Mouse (Mus musculus): ENCODE measurements around the gene Rsrc1.
A peak's percentile ranks its signal among the peaks of the same experiment; 100 is the strongest.
"Not testable (repeated sequence)": the region's sequence is repeated elsewhere in the genome, so short reads cannot be mapped to it uniquely, and the experiment has no call there.

The Rsrc1 gene

GRCm38 (mm10) chr3:66985539-66986286 is 4.5 kb downstream of the Rsrc1 start:
- peak; percentile 59 to 73 for DNase-seq (ENCODE audit: low spot score in 2 of 2)

- no peak for DNase-seq (ENCODE audit: low spot score in 2 of 2)
Observed at GRCm38 (mm10) chr3:66986287-66986560, 5.0 kb downstream of the Rsrc1 start.

DNA sequence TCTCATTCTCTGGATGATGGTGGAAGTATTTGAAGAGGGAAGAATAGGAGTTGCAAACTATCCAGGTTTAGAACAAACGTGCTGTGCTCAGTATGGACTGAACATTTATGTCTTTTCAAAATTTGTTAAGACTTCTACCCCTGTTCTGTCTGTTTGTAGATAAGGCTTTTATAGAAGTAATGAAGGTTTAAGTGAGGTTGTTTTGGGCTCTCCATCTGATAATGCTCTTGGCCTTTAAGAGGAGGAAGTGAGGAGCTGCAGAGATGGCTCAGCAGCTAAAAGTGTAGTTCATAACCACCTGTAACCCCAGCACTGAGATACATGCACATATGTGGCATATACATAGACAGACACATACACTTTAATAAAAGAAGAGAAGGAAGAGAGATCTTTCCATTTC is 15.6 kb downstream of the Rsrc1 start:
- DNase-seq (ENCODE audit: low spot score in 2 of 2), result no peak

DNA sequence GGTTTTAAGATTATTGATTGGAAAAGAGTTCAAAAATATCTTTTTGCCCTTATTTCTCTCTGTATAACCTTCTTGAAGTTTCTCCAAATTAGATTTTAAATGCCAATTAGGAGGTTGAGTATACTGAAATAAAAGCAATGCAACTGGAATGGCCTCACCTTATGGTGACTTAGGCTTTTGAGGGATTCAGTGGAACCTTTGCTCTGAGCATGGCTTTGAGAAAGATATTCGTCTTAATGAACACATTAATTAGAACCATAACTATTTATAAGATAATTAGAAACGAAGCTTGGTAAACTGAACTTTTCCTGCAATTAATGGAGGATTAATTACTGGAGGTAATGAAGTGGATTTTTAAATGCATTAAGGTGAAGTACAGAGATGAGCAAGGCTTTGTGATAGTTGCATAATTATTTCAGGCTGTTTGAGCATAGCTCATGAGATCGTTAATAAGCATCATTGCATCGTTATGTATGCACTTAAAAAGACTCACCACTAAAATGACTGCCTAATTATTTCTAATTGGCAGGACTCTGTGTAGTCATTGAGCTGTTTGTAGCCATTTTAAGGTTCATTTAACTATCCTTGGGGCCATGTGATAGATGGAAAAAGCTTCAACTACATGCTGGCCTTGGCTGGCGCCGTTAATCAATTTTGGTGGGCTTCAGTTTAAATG is 55.3 kb downstream of the Rsrc1 start:
- DNase-seq (ENCODE audit: low spot score in 2 of 2), result no peak

DNA sequence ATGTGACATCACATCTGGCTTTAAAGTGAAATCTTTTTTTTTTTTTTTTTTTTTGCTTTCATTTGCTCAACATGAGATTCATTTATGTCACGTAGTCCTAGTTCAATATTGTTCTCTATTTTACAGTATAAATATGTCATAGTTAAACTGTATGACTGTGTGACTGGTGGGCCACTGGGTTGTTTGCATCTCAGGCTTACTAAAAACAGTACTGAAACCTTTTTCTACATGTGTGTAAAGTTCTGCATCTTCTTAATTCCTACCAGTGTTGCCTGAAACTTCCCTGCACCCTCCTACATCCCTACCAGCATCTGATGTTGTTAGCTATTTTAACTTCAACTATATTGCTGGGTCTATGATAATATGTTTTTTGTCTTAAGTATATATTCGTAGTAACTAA is 78.6 kb downstream of the Rsrc1 start:
- DNase-seq (ENCODE audit: low spot score in 2 of 2), result no peak

DNA sequence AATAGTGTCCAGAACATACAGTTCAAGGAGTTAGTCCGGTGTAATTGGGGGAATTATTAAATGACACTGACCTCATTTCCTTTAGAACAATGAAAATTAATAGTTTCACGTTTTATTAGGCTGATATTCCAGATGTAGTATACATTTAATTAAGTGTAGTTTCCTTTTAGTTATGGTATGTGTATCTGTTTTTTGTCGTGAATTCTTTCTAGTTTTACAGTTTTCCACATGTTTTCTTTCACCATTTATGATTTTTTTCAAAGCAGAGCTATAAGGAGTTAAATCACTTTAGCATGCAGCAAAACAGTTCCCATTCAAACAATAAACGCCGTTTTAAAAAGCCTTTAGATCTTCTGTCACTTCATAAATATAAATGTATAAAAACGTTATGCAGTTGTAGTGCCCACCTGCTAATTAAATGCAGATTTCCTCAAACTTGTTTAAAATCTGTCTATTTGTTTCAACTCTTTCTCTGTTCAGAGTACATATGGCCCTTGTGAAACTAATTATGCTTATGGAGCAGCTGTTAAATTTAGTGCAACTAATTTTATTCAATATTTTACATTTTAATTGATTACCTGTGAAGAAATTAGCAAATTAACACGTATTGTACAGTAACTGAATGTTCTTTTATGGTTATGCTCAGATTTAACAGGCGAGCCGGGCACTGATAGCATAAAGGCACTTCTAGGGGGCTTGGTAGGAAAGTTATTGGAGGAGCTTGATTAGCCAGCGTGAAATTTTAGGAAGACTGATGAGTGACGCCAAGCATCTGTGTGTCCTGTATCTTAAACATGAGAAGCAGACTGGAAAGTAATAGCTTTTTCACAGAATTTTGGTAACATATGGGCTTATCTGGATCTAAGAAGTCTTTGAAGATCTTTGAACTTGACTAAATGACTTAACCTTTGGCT is 89.6 kb downstream of the Rsrc1 start:
- DNase-seq (ENCODE audit: low spot score in 2 of 2), result no peak

- DNase-seq (ENCODE audit: low spot score in 2 of 2), result not testable (repeated sequence)
Observed at GRCm38 (mm10) chr3:67073653-67074052, 92.5 kb downstream of the Rsrc1 start.

DNA sequence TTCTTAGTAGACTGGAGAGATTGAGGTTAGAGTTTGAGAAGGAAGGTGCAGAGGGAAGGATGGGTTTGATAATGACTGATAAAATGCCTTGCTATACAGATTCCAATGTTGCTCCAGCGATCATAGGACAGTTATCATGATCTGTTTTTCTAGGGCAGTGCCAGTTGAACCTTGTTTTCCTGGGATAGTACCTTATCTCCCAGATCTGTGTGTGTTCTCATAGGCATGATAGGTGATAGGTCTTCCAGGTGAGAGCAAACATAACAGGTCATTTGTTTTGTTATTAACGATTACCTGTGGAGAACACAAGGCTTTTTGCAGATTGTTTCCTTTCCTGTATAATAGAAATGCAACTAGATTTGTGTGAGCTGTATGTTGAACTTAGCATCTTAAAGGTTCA is 94.3 kb downstream of the Rsrc1 start:
- DNase-seq (ENCODE audit: low spot score in 2 of 2), result no peak

DNA sequence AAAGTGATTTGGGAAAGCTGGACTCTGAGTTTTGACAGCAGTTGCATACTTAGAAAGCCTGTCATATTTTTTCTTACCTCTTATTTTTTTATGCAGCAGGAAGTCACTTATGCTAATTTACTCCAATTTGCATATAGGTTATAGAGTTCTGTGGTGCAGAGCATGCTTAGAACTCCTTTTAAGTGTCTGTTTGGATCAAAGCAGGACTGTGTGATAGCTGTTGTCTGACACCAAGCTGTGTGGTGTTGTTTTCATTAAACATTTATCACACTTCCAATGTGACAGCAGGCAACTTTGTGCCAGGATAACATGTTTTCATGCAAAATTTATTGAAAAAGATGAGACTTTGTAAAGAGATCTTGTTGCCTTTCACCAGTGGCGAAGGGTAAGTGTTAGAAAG is 103.6 kb downstream of the Rsrc1 start:
- DNase-seq (ENCODE audit: low spot score in 2 of 2), result no peak

DNA sequence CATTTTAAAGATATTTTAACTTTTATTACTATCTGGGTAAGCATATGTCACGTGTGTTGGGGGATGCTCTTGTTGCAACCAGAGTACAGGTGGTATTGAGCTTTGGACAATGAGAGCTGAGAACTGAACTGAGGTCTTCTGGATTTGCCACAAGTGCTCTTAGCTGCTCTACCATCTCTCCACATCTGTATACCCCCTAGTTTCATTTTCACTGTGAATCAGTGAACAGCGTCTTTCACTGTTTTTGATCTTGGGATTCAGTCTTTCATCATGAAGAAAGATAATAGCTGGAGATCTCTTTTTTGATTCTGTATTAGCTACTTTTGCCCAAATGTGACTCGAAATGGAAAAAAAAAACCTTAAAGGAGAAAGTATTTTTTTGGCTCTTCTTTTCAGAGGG is 127.2 kb downstream of the Rsrc1 start:
- DNase-seq (ENCODE audit: low spot score in 2 of 2), result no peak

DNA sequence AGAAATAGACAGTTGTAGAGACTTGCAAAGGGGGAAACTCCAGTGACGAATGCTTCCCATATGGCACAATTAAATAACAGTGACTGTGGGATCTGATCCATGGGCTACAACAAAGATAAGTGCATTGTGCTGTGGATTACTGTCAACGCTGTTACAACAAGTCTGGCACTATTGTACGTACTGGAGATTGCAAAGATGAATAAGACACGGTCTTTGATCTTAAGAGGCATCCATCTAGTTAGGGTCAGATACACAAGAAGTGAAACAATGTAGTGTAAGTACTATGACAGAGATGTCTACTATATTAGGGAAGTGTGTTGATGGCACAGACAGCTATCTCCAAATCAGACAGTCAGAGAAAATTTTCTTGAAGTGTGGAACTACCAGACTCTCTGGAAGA is 135.1 kb downstream of the Rsrc1 start:
- no peak for DNase-seq (ENCODE audit: low spot score in 2 of 2)

DNA sequence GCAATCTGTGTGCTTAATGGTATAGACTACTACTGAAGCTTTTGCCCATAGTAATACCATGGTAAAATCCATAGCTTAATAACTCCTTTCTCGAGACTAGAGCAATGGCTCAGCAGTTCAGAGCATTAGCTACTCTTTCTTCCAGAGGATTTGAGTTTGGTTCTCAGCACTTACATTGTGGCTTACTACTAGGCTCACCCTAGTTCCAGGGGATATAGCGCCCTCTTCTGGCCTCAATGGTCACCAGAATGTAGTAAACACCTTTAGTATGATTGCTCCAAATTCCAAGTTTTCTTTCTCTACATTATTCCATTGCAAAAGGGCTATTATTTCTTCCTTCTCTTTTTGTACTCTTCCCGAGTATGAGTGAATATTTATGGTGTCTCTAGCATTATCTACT is 151.3 kb downstream of the Rsrc1 start:
- DNase-seq (ENCODE audit: low spot score in 2 of 2), result no peak

GRCm38 (mm10) chr3:67135749-67136375 is 154.7 kb downstream of the Rsrc1 start:
- DNase-seq (ENCODE audit: low spot score in 2 of 2), result no peak

DNA sequence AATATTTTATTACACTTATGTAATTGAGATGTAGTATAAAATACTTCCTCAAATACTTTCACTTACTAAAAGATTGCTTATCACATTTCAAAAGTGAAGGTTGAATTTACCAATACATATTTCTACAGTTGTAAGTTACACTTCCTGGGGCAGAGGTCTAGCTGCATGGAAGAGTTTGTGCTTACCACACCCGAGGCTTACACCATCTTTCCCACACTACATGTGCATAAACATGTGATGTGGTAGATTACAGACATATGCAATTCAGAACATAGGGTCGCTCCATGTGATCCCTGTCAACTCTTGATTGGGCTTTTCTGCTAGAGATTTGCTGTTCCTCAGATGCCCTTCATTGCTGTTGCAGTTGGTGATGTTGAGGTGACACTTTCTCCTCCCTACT is 163.8 kb downstream of the Rsrc1 start:
- DNase-seq (ENCODE audit: low spot score in 2 of 2), result no peak

DNA sequence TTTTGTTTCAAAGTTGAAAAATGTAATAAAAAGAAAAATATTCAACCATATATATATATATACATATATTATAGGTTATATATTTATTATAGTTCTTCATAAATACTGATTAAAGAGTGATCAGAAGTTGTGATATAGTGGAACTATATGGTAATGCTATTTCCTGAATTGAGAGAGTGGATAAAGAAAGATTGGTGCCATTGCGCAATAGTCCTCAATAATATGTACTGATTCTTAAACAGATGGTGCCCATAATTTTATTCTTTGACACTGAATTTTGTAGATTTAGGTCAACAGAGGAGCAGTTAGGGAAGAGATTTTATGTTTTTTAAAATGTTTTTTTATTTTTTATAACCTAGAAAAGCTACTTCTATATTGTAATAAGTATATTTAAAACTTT is 165.1 kb downstream of the Rsrc1 start:
- no peak for DNase-seq (ENCODE audit: low spot score in 2 of 2)

- no peak for DNase-seq (ENCODE audit: low spot score in 2 of 2)
Observed at GRCm38 (mm10) chr3:67147246-67147645, 166.1 kb downstream of the Rsrc1 start.

GRCm38 (mm10) chr3:67197179-67197578 is 216.0 kb downstream of the Rsrc1 start:
- DNase-seq (ENCODE audit: low spot score in 2 of 2), result no peak

DNA sequence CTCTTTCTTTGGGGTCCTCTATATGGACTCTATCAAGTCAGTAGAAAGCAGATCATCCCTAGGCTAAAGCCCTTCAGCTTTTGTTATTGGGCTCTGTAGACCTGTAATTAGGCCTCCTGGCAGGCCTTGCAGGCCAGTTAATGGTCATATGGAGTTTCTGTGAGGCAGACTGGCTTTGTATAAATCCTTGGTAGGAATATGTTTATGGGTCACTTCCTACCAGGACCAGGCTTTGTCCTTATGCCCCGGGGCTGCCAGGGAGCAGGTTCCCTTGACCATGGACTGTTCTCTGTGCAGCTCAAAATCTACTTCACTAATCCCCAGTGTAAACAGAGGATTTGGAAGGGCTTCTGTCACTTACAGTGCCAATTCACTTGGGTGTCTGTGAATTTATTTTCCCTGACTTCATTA is 231.9 kb downstream of the Rsrc1 start:
- DNase-seq (ENCODE audit: low spot score in 2 of 2), result no peak

- no peak for DNase-seq (ENCODE audit: low spot score in 2 of 2)
Observed at GRCm38 (mm10) chr3:67232617-67233241, 251.5 kb downstream of the Rsrc1 start.

DNA sequence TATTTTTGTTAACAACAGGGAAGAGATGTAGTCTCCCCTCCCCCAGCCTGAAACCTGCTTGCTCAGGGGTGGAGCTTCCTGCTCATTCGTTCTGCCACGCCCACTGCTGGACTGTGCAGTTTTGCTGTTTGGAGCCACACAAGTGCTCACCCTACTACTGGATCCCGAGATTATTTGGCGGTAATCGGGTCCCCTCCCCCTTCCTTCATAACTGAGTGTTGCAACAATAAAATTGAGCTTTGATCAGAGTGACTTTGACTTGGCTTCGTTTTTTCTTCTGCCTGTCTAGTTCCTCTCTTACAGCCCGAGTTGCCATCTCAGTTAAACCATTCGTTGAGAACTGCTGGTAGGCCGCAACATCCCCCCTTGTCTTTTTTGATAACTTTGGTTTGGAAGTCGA is 261.3 kb downstream of the Rsrc1 start:
- DNase-seq (ENCODE audit: low spot score in 2 of 2), result not testable (repeated sequence)

- no peak for DNase-seq (ENCODE audit: low spot score in 2 of 2)
Observed at GRCm38 (mm10) chr3:67267448-67267847, 286.3 kb downstream of the Rsrc1 start.

DNA sequence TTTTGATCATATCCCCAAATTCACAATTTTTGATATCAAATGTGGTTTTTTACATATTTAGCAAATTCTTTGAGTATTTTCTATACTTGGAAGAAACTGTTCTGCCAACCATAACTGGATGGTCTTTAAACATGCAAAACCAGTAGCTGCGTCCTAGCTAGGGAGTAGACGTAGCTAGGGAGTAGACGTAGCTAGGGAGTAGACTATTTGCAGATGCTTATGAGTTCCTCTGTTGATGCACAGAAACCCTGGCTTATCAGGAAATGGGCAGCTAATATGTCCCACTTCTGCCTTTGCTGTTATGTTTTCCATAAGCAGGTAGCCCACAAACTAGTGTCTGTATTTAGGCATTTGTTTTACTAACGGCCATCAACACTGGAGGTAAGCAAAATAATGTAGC is 298.6 kb downstream of the Rsrc1 start:
- no peak for DNase-seq (ENCODE audit: low spot score in 2 of 2)
